Mouse (Mus musculus) central nervous system, embryonic 11.5 days (tissue): Measurements from ENCODE around the gene Ncapg. TPM values are rescaled to one million over a fixed set of nuclear protein-coding genes. Genes with fewer than 3 reads are reported as not detected.

Experiments used
- polyA plus RNA-seq: library from polyadenylated mRNA; depleted of rRNA; stranded (reverse); fragments of >200 nt; gene quantifications from 2 replicates; pipeline ENCODE4 v1.2.3, GENCODE M21; 2012; rRNA removed

Gene Ncapg
- 47.9 and 53.5 TPM in 2 replicates for polyA plus RNA-seq

GRCm38 (mm10) chr5:45669598-45670279, at the start of gene Ncapg:
Gene Ncapg (plus strand): TSS chr5:45669919.

GRCm38 (mm10) chr5:45638806-45639714, 30.7 kb upstream of the Ncapg start, which contains the start of gene Fam184b:
Gene Fam184b (minus strand): TSS chr5:45639614.

Other genes starting within 250 kb of the Ncapg start
- 68.8 and 86.3 TPM in 2 replicates for gene Qdpr, start 219.7 kb upstream of the Ncapg start, polyA plus RNA-seq
- 0.05 and 0.09 TPM in 2 replicates for gene Clrn2, start 216.2 kb upstream of the Ncapg start, polyA plus RNA-seq
- 59.1 and 109 TPM in 2 replicates for gene Lap3, start 176.5 kb upstream of the Ncapg start, polyA plus RNA-seq
- gene Med28, start 149.7 kb upstream of the Ncapg start, polyA plus RNA-seq, result 122 and 140 TPM in 2 replicates
- gene Fam184b, start 30.3 kb upstream of the Ncapg start, polyA plus RNA-seq, result 0.76 and 0.83 TPM in 2 replicates
- gene Lcorl, start 187.7 kb downstream of the Ncapg start, polyA plus RNA-seq, result 8.3 and 14.9 TPM in 2 replicates